Mouse (Mus musculus): ENCODE data around the gene Stat5b.

The Stat5b gene

GRCm38 (mm10) chr11:100840866-100841265 is 9.7 kb downstream of the Stat5b start:
- DNase-seq (ENCODE audit: low spot score): peak; percentile 39

- DNase-seq (ENCODE audit: low spot score): no peak
Measured at GRCm38 (mm10) chr11:100839523-100839922, 11.0 kb downstream of the Stat5b start.

- DNase-seq (ENCODE audit: low spot score): no peak
Measured at GRCm38 (mm10) chr11:100838894-100839293, 11.6 kb downstream of the Stat5b start.

GRCm38 (mm10) chr11:100836923-100837702 is 13.4 kb downstream of the Stat5b start:
- DNase-seq (ENCODE audit: low spot score): no peak

GRCm38 (mm10) chr11:100833466-100833865 is 17.1 kb downstream of the Stat5b start:
- DNase-seq (ENCODE audit: low spot score): no peak

- no peak for DNase-seq (ENCODE audit: low spot score)
Measured at GRCm38 (mm10) chr11:100831396-100831795, 19.1 kb downstream of the Stat5b start.

GRCm38 (mm10) chr11:100829691-100830090 is 20.8 kb downstream of the Stat5b start:
- DNase-seq (ENCODE audit: low spot score): no peak

GRCm38 (mm10) chr11:100828676-100829151 is 21.8 kb downstream of the Stat5b start:
- DNase-seq (ENCODE audit: low spot score): no peak

- peak; percentile 57 for DNase-seq (ENCODE audit: low spot score)
Measured at GRCm38 (mm10) chr11:100826161-100826866, 24.2 kb downstream of the Stat5b start.

- DNase-seq (ENCODE audit: low spot score): no peak
Measured at GRCm38 (mm10) chr11:100825451-100825850, 25.1 kb downstream of the Stat5b start.

GRCm38 (mm10) chr11:100824496-100824895 is 26.0 kb downstream of the Stat5b start:
- no peak for DNase-seq (ENCODE audit: low spot score)

- no peak for DNase-seq (ENCODE audit: low spot score)
Measured at GRCm38 (mm10) chr11:100823543-100824313, 26.8 kb downstream of the Stat5b start.

GRCm38 (mm10) chr11:100822365-100822764 is 28.2 kb downstream of the Stat5b start:
- DNase-seq (ENCODE audit: low spot score): peak; percentile 83

GRCm38 (mm10) chr11:100821605-100822220 is 28.8 kb downstream of the Stat5b start:
- DNase-seq (ENCODE audit: low spot score): no peak

- no peak for DNase-seq (ENCODE audit: low spot score)
Measured at GRCm38 (mm10) chr11:100820047-100820446, 30.5 kb downstream of the Stat5b start.

GRCm38 (mm10) chr11:100819626-100820025 is 30.9 kb downstream of the Stat5b start:
- no peak for DNase-seq (ENCODE audit: low spot score)

GRCm38 (mm10) chr11:100819048-100819447 is 31.5 kb downstream of the Stat5b start:
- no peak for DNase-seq (ENCODE audit: low spot score)

- no peak for DNase-seq (ENCODE audit: low spot score)
Measured at GRCm38 (mm10) chr11:100818359-100819012, 32.0 kb downstream of the Stat5b start.

- no peak for DNase-seq (ENCODE audit: low spot score)
Measured at GRCm38 (mm10) chr11:100817311-100817710, 33.2 kb downstream of the Stat5b start.

- DNase-seq (ENCODE audit: low spot score): no peak
Measured at GRCm38 (mm10) chr11:100816801-100817200, 33.7 kb downstream of the Stat5b start.

GRCm38 (mm10) chr11:100816342-100816741 is 34.2 kb downstream of the Stat5b start:
- no peak for DNase-seq (ENCODE audit: low spot score)
